Mouse (Mus musculus) C2C12 (cell line): ENCODE results near the gene Zfp846. TPM values are rescaled to one million over a fixed set of nuclear protein-coding genes. Genes with fewer than 3 reads are reported as not detected.
"Not testable (repeated sequence)": the region's sequence is repeated elsewhere in the genome, so short reads cannot be mapped to it uniquely, and the experiment has no call there.

Experiments used
- H3K27me3 ChIP-seq: one replicate; pipeline ENCODE4 v1.6.1; 2011; ENCODE audit not compliant: control insufficient read depth, insufficient read depth, insufficient read length
- H3K36me3 ChIP-seq: one replicate; pipeline ENCODE4 v1.6.1; 2011; ENCODE audit not compliant: control insufficient read depth, insufficient read depth
- H3K4me3 ChIP-seq: one replicate; pipeline ENCODE4 v1.5.1; 2011; ENCODE audit warnings: mild to moderate bottlenecking, control low read depth; ENCODE audit not compliant: poor library complexity, insufficient read depth, severe bottlenecking
- H3K79me2 ChIP-seq: one replicate; pipeline ENCODE4 v1.6.1; 2011; ENCODE audit not compliant: control insufficient read depth, insufficient read depth
- H3K79me3 ChIP-seq: one replicate; pipeline ENCODE4 v1.6.1; 2011; ENCODE audit warnings: low read depth, control low read depth
- H3ac ChIP-seq: one replicate; pipeline ENCODE3; 2011; ENCODE audit warnings: low read depth; ENCODE audit not compliant: control insufficient read depth, insufficient read length
- CEBPB ChIP-seq: IDR thresholded peaks from one replicate; pipeline ENCODE4 v1.6.1; 2011; ENCODE audit warnings: low read depth, mild to moderate bottlenecking, control low read depth, moderate library complexity
- CTCF ChIP-seq: IDR thresholded peaks from one replicate; pipeline ENCODE4 v1.5.1; 2011; ENCODE audit not compliant: control insufficient read depth, insufficient read depth, insufficient read length
- FOSL1 ChIP-seq: IDR thresholded peaks from one replicate; pipeline ENCODE4 v1.8.0; 2011; ENCODE audit warnings: mild to moderate bottlenecking, low read length; ENCODE audit not compliant: poor library complexity, insufficient read depth, severe bottlenecking
- MAX ChIP-seq: IDR thresholded peaks from one replicate; pipeline ENCODE4 v1.6.1; 2011; ENCODE audit warnings: mild to moderate bottlenecking, control low read depth
- MYOD1 ChIP-seq: IDR thresholded peaks from one replicate; pipeline ENCODE4 v1.6.1; 2011; ENCODE audit warnings: low read depth; ENCODE audit not compliant: control insufficient read depth, insufficient read length
- MYOG ChIP-seq: IDR thresholded peaks from one replicate; pipeline ENCODE4 v1.6.1; 2011; ENCODE audit not compliant: control insufficient read depth, insufficient read length; ENCODE audit errors: extremely low read depth
- USF1 ChIP-seq: IDR thresholded peaks from one replicate; pipeline ENCODE4 v1.6.1; 2011; ENCODE audit warnings: low read depth, mild to moderate bottlenecking, control low read depth, moderate library complexity
- polyA plus RNA-seq: library from polyadenylated mRNA; unstranded; fragments of >200 nt; fragmentation: generic; extraction: Trizol; gene quantifications from one replicate; pipeline ENCODE4 v1.2.1, GENCODE M21; 2012; ENCODE audit warnings: missing spikeins

Gene Zfp846
- polyA plus RNA-seq, 1 experiment = 2.7 TPM

- no peak overlapping the region for H3K4me3 ChIP-seq
- no peaks in the 10 kb centered on the region for H3K27me3 ChIP-seq
- no peaks in the 10 kb centered on the region for H3K36me3 ChIP-seq
- H3K79me2 ChIP-seq = no peaks in the 10 kb centered on the region
- H3K79me3 ChIP-seq = no peaks in the 10 kb centered on the region
- no peak overlapping the region for H3ac ChIP-seq
- TF ChIP-seq MYOG (no peak), CTCF (no peak), CEBPB (no peak), FOSL1 (no peak), MAX (no peak), MYOD1 (no peak), USF1 (no peak)
Measured at GRCm38 (mm10) chr9:20611976-20612375, 30.9 kb downstream of the Zfp846 start.

GRCm38 (mm10) chr9:20616685-20617084, 35.6 kb downstream of the Zfp846 start:
- no peak overlapping the region for H3ac ChIP-seq
- H3K79me3 ChIP-seq = no peaks in the 10 kb centered on the region
- no peaks in the 10 kb centered on the region for H3K79me2 ChIP-seq
- TF ChIP-seq MAX = no peak
- TF ChIP-seq MYOG = no peak
- TF ChIP-seq USF1 = no peak
- no peak for TF ChIP-seq FOSL1
- TF ChIP-seq CEBPB = no peak
- no peak for TF ChIP-seq MYOD1
- no peak for TF ChIP-seq CTCF
- no peaks in the 10 kb centered on the region for H3K27me3 ChIP-seq
- no peaks in the 10 kb centered on the region for H3K36me3 ChIP-seq
- no peak overlapping the region for H3K4me3 ChIP-seq

DNA sequence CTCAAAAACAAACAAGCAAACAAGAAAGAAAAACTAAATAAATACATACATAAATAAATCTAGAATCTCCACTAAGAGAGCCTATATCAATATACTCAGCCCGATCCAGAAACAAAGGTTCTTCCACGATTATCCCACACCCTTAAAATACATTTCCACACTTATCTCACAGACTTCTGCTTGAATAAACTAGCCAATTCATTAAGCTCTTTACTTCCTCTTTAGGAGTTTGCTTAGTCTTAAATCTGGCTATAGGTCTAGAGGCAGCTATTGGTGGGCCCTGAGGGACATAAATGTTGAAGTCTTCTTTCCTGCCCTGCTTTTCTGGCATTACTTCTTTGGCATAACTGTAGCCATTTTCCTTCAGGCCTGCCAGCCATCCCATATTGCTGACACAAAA, 50.2 kb downstream of the Zfp846 start:
- Histone ChIP-seq H3K36me3 (no peaks in the 10 kb centered on the region), H3K4me3 (no peak overlapping the region), H3ac (no peak overlapping the region), H3K79me3 (no peaks in the 10 kb centered on the region), H3K27me3 (no peaks in the 10 kb centered on the region), H3K79me2 (no peaks in the 10 kb centered on the region)
- TF ChIP-seq CTCF = no peak
- no peak for TF ChIP-seq MYOD1
- no peak for TF ChIP-seq MYOG
- no peak for TF ChIP-seq FOSL1
- TF ChIP-seq MAX = no peak
- TF ChIP-seq USF1 = no peak
- no peak for TF ChIP-seq CEBPB

GRCm38 (mm10) chr9:20635676-20636075, 54.6 kb downstream of the Zfp846 start:
- Histone ChIP-seq H3K79me2 (peaks cover 30% of the 10 kb centered on the region), H3K79me3 (peaks cover 17% of the 10 kb centered on the region)
- H3K4me3 ChIP-seq, H3ac ChIP-seq, H3K27me3 ChIP-seq, H3K36me3 ChIP-seq: not testable (repeated sequence)

- Histone ChIP-seq H3K36me3 (peaks cover 4% of the 10 kb centered on the region), H3K79me2 (peaks cover 36% of the 10 kb centered on the region), H3K79me3 (peaks cover 23% of the 10 kb centered on the region), H3ac (no peak overlapping the region), H3K27me3 (no peaks in the 10 kb centered on the region), H3K4me3 (no peak overlapping the region)
- no peak for TF ChIP-seq MYOG
- no peak for TF ChIP-seq MAX
- no peak for TF ChIP-seq MYOD1
- no peak for TF ChIP-seq USF1
- TF ChIP-seq FOSL1 = no peak
- no peak for TF ChIP-seq CEBPB
- no peak for TF ChIP-seq CTCF
Measured at GRCm38 (mm10) chr9:20636256-20636655, 55.2 kb downstream of the Zfp846 start.

- no peaks in the 10 kb centered on the region for H3K27me3 ChIP-seq
- no peak overlapping the region for H3K4me3 ChIP-seq
- peaks cover 28% of the 10 kb centered on the region for H3K79me3 ChIP-seq
- peaks cover 41% of the 10 kb centered on the region for H3K79me2 ChIP-seq
- no peak for TF ChIP-seq CTCF
- TF ChIP-seq MAX = no peak
- no peak for TF ChIP-seq MYOD1
- TF ChIP-seq CEBPB = no peak
- no peak for TF ChIP-seq FOSL1
- no peak for TF ChIP-seq MYOG
- TF ChIP-seq USF1 = no peak
- no peak overlapping the region for H3ac ChIP-seq
- H3K36me3 ChIP-seq = peaks cover 4% of the 10 kb centered on the region
Measured at GRCm38 (mm10) chr9:20636790-20637189, 55.7 kb downstream of the Zfp846 start.
